Mouse (Mus musculus) G1E (cell line): ENCODE data around the gene Tpmt. TPM values are rescaled to one million over a fixed set of nuclear protein-coding genes. Genes with fewer than 3 reads are reported as not detected.

Source experiments
- ATAC-seq: 2 replicates; pipeline ENCODE4 v1.8.0; 2016; ENCODE audit warnings: mild to moderate bottlenecking; ENCODE audit not compliant: insufficient number of reproducible peaks, poor library complexity, low FRiP score, severe bottlenecking; ENCODE audit errors: extremely low read depth
- DNase-seq: peaks from one replicate; pipeline ENCODE4 v3.0.0; 2012; ENCODE audit warnings: low spot score
- H3K27me3 ChIP-seq: 2 replicates; pipeline ENCODE4 v1.6.1; 2012; ENCODE audit warnings: mild to moderate bottlenecking, low read length, inconsistent platforms; ENCODE audit not compliant: insufficient read depth
- H3K36me3 ChIP-seq: replicated peaks from 2 replicates; pipeline ENCODE3; 2012; ENCODE audit warnings: mild to moderate bottlenecking, inconsistent platforms
- H3K4me1 ChIP-seq: 2 replicates; pipeline ENCODE4 v1.6.1; 2012; ENCODE audit warnings: low read depth, low read length, inconsistent platforms, mixed read lengths; ENCODE audit not compliant: insufficient read depth
- H3K4me3 ChIP-seq: 2 replicates; pipeline ENCODE4 v1.5.1; 2012; ENCODE audit warnings: low read depth, mild to moderate bottlenecking, inconsistent platforms, low read length, moderate library complexity, mixed read lengths
- H3K9me3 ChIP-seq: replicated peaks from 2 replicates; pipeline ENCODE4 v1.6.1; 2012; ENCODE audit warnings: inconsistent platforms
- CTCF ChIP-seq: IDR thresholded peaks from 2 replicates; pipeline ENCODE4 v1.5.1; 2012; ENCODE audit warnings: low read depth, low read length, inconsistent platforms, mixed read lengths
- GATA1 ChIP-seq: IDR thresholded peaks from 2 replicates; pipeline ENCODE4 v1.6.1; 2012; ENCODE audit warnings: borderline replicate concordance, low read length, inconsistent platforms, mixed read lengths
- GATA2 ChIP-seq: IDR thresholded peaks from 2 replicates; pipeline ENCODE4 v1.6.1; 2012; ENCODE audit warnings: low read depth, low read length, inconsistent platforms, borderline replicate concordance
- POLR2AphosphoS5 ChIP-seq: IDR thresholded peaks from 2 replicates; pipeline ENCODE4 v1.6.1; 2012; ENCODE audit warnings: low read depth, low read length, inconsistent platforms; ENCODE audit not compliant: insufficient replicate concordance
- TAL1 ChIP-seq: conservative IDR thresholded peaks from 2 replicates; pipeline ENCODE4 v1.6.1; 2012; ENCODE audit warnings: low read depth, low read length, inconsistent platforms, mixed read lengths
- polyA plus RNA-seq: library from polyadenylated mRNA; stranded (reverse); fragments of >175 nt; gene quantifications from 2 replicates; pipeline ENCODE4 v1.2.3, GENCODE M21; 2012
- total RNA-seq, 2 experiments: library from RNA; stranded (forward) in 1 of 2; stranded (reverse) in 1 of 2; fragments of 200-1000 nt in 1 of 2; fragments of >200 nt in 1 of 2; fragmentation: Nextera tagmentation in 1 of 2; gene quantifications; 2 replicates each; pipeline ENCODE4 v1.2.3; 2014 to 2017

Tpmt gene
- total and polyA plus RNA-seq, 3 experiments: 0.16 to 15.1 (median 11.4) TPM

- peaks cover 81% of the 10 kb centered on the region for H3K36me3 ChIP-seq
- DNase-seq: no peak
- no peaks in the 10 kb centered on the region for H3K27me3 ChIP-seq
- H3K9me3 ChIP-seq: no peaks in the 10 kb centered on the region
- no peak overlapping the region for H3K4me3 ChIP-seq
- H3K4me1 ChIP-seq: no peaks in the 10 kb centered on the region
- no peak for TF ChIP-seq CTCF
- TF ChIP-seq GATA2: no peak
- TF ChIP-seq TAL1: no peak
- TF ChIP-seq POLR2AphosphoS5: no peak
- no peak for TF ChIP-seq GATA1
- ATAC-seq: no peak
Measured at GRCm38 (mm10) chr13:47077367-47077766, 32.8 kb upstream of the Tpmt start.

- Histone ChIP-seq H3K4me3 (no peak overlapping the region), H3K9me3 (no peaks in the 10 kb centered on the region), H3K4me1 (no peaks in the 10 kb centered on the region), H3K36me3 (peaks cover 85% of the 10 kb centered on the region), H3K27me3 (no peaks in the 10 kb centered on the region)
- ATAC-seq (no peak), DNase-seq (no peak)
- TF ChIP-seq TAL1: no peak
- TF ChIP-seq GATA2: no peak
- no peak for TF ChIP-seq POLR2AphosphoS5
- TF ChIP-seq CTCF: no peak
- no peak for TF ChIP-seq GATA1
Measured at GRCm38 (mm10) chr13:47076156-47076555, 31.6 kb upstream of the Tpmt start.

GRCm38 (mm10) chr13:47072484-47072883, 27.9 kb upstream of the Tpmt start:
- H3K4me3 ChIP-seq: no peak overlapping the region
- peaks cover 82% of the 10 kb centered on the region for H3K36me3 ChIP-seq
- H3K9me3 ChIP-seq: no peaks in the 10 kb centered on the region
- ATAC-seq (no peak), DNase-seq (no peak)
- no peaks in the 10 kb centered on the region for H3K4me1 ChIP-seq
- H3K27me3 ChIP-seq: no peaks in the 10 kb centered on the region
- TF ChIP-seq GATA1 (no peak), CTCF (no peak), TAL1 (no peak), POLR2AphosphoS5 (no peak), GATA2 (no peak)

- H3K9me3 ChIP-seq: no peaks in the 10 kb centered on the region
- no peaks in the 10 kb centered on the region for H3K27me3 ChIP-seq
- ATAC-seq (no peak), DNase-seq (no peak)
- no peak for TF ChIP-seq POLR2AphosphoS5
- TF ChIP-seq CTCF: no peak
- TF ChIP-seq GATA2: no peak
- no peak for TF ChIP-seq GATA1
- no peak for TF ChIP-seq TAL1
- no peak overlapping the region for H3K4me3 ChIP-seq
- peaks cover 83% of the 10 kb centered on the region for H3K36me3 ChIP-seq
- H3K4me1 ChIP-seq: no peaks in the 10 kb centered on the region
Measured at GRCm38 (mm10) chr13:47071871-47072270, 27.3 kb upstream of the Tpmt start.

- ATAC-seq: no peak
- Histone ChIP-seq H3K4me3 (no peak overlapping the region), H3K27me3 (no peaks in the 10 kb centered on the region), H3K4me1 (no peaks in the 10 kb centered on the region), H3K9me3 (no peaks in the 10 kb centered on the region), H3K36me3 (peaks cover 82% of the 10 kb centered on the region)
- no peak for TF ChIP-seq CTCF
- no peak for TF ChIP-seq TAL1
- no peak for TF ChIP-seq POLR2AphosphoS5
- no peak for TF ChIP-seq GATA1
- TF ChIP-seq GATA2: no peak
- no peak for DNase-seq
Measured at GRCm38 (mm10) chr13:47070329-47071080, 26.0 kb upstream of the Tpmt start.

- Histone ChIP-seq H3K9me3 (no peaks in the 10 kb centered on the region), H3K27me3 (no peaks in the 10 kb centered on the region), H3K4me1 (no peaks in the 10 kb centered on the region), H3K4me3 (no peak overlapping the region), H3K36me3 (peaks cover 76% of the 10 kb centered on the region)
- TF ChIP-seq CTCF (no peak), GATA1 (no peak), TAL1 (no peak), POLR2AphosphoS5 (no peak), GATA2 (no peak)
- DNase-seq: no peak
- no peak for ATAC-seq
Measured at GRCm38 (mm10) chr13:47067001-47067400, 22.5 kb upstream of the Tpmt start.

- H3K4me3 ChIP-seq: no peak overlapping the region
- H3K4me1 ChIP-seq: no peaks in the 10 kb centered on the region
- TF ChIP-seq GATA2: no peak
- TF ChIP-seq GATA1: no peak
- no peak for TF ChIP-seq POLR2AphosphoS5
- no peak for TF ChIP-seq CTCF
- no peak for TF ChIP-seq TAL1
- no peaks in the 10 kb centered on the region for H3K9me3 ChIP-seq
- DNase-seq: no peak
- no peak for ATAC-seq
- peaks cover 75% of the 10 kb centered on the region for H3K36me3 ChIP-seq
- no peaks in the 10 kb centered on the region for H3K27me3 ChIP-seq
Measured at GRCm38 (mm10) chr13:47066516-47066915, 22.0 kb upstream of the Tpmt start.
